Mouse (Mus musculus) kidney, postnatal 0 days (tissue): ENCODE data around the gene Zfp866. TPM values are rescaled to one million over a fixed set of nuclear protein-coding genes. Genes with fewer than 3 reads are reported as not detected.

ENCODE experiments used
- ATAC-seq: fragments of 200-750 bp; cut with Nextera tagmentation; replicated peaks from 2 replicates; pipeline ENCODE4 v1.8.0; 2017; ENCODE audit warnings: low read depth, moderate number of reproducible peaks, moderate TSS enrichment, moderate library complexity; ENCODE audit not compliant: low FRiP score
- DNase-seq: peaks from one replicate; pipeline ENCODE4 v3.0.0-alpha.2; 2016; ENCODE audit warnings: low spot score
- H3K27ac ChIP-seq: fragments of 300-500 bp; sonication (generic); 2 replicates; pipeline ENCODE4 v1.5.1; 2014; ENCODE audit warnings: mild to moderate bottlenecking
- H3K27me3 ChIP-seq: fragments of 300-500 bp; sonication (generic); 2 replicates; pipeline ENCODE4 v1.6.1; 2014; ENCODE audit warnings: low read length, mixed read lengths; ENCODE audit not compliant: insufficient read depth
- H3K36me3 ChIP-seq: fragments of 300-500 bp; sonication (generic); 2 replicates; pipeline ENCODE4 v1.6.1; 2014; ENCODE audit warnings: low read length, mixed read lengths; ENCODE audit not compliant: insufficient read depth
- H3K4me1 ChIP-seq: fragments of 300-500 bp; sonication (generic); replicated peaks from 2 replicates; pipeline ENCODE4 v1.6.1; 2014; ENCODE audit warnings: antibody characterized with exemption, low read length, mixed read lengths; ENCODE audit not compliant: insufficient read depth
- H3K4me2 ChIP-seq: fragments of 300-500 bp; sonication (generic); 2 replicates; pipeline ENCODE4 v1.6.1; 2014; ENCODE audit warnings: mild to moderate bottlenecking, low read length, moderate library complexity, mixed read lengths
- H3K4me3 ChIP-seq: fragments of 300-500 bp; sonication (generic); replicated peaks from 2 replicates; pipeline ENCODE4 v1.5.1; 2014; ENCODE audit warnings: low read depth, low read length
- H3K9ac ChIP-seq: fragments of 300-500 bp; sonication (generic); 2 replicates; pipeline ENCODE4 v1.6.1; 2014; ENCODE audit warnings: low read depth, low read length
- H3K9me3 ChIP-seq: fragments of 300-500 bp; sonication (generic); replicated peaks from 2 replicates; pipeline ENCODE4 v1.6.1; 2016; ENCODE audit warnings: low read length, inconsistent platforms, mixed read lengths
- CTCF ChIP-seq: IDR thresholded peaks from 2 replicates; pipeline ENCODE4 v1.5.1; 2016; ENCODE audit warnings: antibody characterized with exemption, low read depth, mild to moderate bottlenecking, moderate library complexity
- whole genome bisulfite sequencing: fragments of 180-500 bp; shearing (Covaris S2); extraction: QIAGEN DNeasy Blood & Tissue Kit; methylation state at CpG from one replicate; pipeline ENCODE4 v1.1.7; 2014; 5-methylcytosine and 5-hydroxymethylcytosine counted together
- polyA plus RNA-seq: library from polyadenylated mRNA; unstranded; fragments of >200 nt; fragmentation: Nextera tagmentation; extraction: Ambion mirVana; gene quantifications from 2 replicates; pipeline ENCODE4 v1.2.1, GENCODE M21; 2015

Zfp866 gene
- polyA plus RNA-seq, 1 experiment from 2014 or later: 14.7 TPM

DNA sequence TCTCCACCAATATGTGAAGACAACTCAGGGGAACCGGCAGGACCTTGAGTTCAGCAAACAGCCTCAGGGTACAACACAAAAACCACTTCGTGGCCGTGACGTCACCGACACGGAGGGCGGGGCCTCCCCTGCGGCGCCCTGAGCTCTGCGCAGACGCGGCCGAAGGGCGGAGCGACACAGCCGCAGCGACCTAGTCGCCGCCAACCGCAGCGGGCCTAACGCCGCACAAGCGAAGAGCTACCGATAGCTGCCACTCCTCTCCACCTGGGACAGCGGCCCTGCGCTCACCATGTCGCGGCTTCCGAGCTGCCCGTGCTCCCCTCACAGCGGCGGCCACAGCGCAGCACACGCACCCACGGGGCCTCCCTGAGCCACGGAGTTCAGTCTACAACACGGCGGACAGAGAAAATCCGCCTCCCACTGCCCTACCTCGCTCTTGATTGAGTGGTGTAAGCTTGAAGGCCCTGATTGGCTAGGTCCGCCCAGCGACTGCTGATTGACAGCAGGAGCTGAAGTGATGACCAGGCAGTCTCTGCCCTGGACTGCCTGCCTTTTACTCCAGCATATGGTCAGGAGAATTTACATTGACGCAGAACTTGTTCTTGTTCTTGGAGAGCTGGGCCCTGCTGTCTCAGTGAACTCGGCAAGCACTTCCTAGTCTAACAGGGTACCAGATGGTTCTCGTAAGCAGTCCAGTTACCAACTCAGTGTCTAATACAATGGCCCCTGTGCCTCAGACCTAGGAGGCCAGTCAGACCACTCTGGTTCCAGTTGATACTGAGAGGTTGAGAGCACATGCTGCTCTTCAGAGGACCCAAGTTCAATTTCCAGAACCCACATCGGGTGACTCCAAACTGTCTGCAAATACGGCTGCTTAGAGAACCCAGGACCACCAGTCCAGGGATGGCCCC lies 41.2 kb downstream of the Zfp866 start, which contains the start of gene Zfp963:
Gene Zfp963 (minus strand): TSS at position 427 of the 911 bp plus-strand sequence.
- no peak; the same call in 1 of the 2 replicates for TF ChIP-seq CTCF
- Histone ChIP-seq H3K4me3 (peak within 1 kb of the TSS; percentile 58), H3K27ac (peak within 1 kb of the TSS; percentile 98), H3K9ac (peak within 1 kb of the TSS; percentile 87), H3K4me2 (peak within 1 kb of the TSS; percentile 56), H3K36me3 (no peaks in the 10 kb centered on the region), H3K9me3 (no peaks in the 10 kb centered on the region), H3K27me3 (no peaks in the 10 kb centered on the region), H3K4me1 (0 out of 2 replicates have a peak, but pooled peaks cover 3% of the 10 kb centered on the region)
- ATAC-seq (peak; percentile 100), DNase-seq (peak; percentile 96)
- 3% methylated on average over 48 of the region's 48 CpGs for WGBS

- no peaks in the 10 kb centered on the region for H3K4me1 ChIP-seq
- no peak overlapping the region for H3K27ac ChIP-seq
- 0 out of 2 replicates have a peak, but pooled peaks cover 5% of the 10 kb centered on the region for H3K36me3 ChIP-seq
- ATAC-seq (no peak), DNase-seq (no peak)
- no peaks in the 10 kb centered on the region for H3K9me3 ChIP-seq
- H3K4me3 ChIP-seq: no peak overlapping the region
- H3K9ac ChIP-seq: no peak overlapping the region
- no peak for TF ChIP-seq CTCF
- H3K4me2 ChIP-seq: no peak overlapping the region
- 83% methylated on average over 2 of the region's 2 CpGs for WGBS
- no peaks in the 10 kb centered on the region for H3K27me3 ChIP-seq
Observed at GRCm38 (mm10) chr8:69741231-69741630, 49.7 kb downstream of the Zfp866 start.

DNA sequence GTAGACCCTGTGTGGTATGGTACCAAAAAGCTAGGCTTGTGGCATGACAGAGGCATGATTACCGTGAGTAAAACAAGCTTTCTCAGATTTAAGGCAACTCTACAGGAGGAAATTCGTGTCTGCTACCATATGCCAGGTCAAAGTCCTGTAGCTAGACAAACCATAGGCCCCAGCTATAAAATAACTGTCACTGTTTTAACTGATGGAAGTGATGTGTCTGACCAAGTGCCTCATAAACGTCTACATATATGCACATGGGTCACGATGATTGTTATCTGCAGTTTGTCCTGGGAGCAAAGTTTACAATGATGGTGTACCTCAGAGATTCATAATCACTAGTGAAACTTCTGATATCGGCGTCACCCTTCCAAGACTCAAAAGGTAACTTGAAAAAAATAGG lies 50.2 kb downstream of the Zfp866 start:
- no peak for TF ChIP-seq CTCF
- no peaks in the 10 kb centered on the region for H3K27me3 ChIP-seq
- no peak overlapping the region for H3K4me2 ChIP-seq
- no peak for DNase-seq
- no peaks in the 10 kb centered on the region for H3K9me3 ChIP-seq
- 0 out of 2 replicates have a peak, but pooled peaks cover 5% of the 10 kb centered on the region for H3K36me3 ChIP-seq
- WGBS: 83% methylated on average over 6 of the region's 6 CpGs
- no peaks in the 10 kb centered on the region for H3K4me1 ChIP-seq
- H3K9ac ChIP-seq: no peak overlapping the region
- H3K27ac ChIP-seq: no peak overlapping the region
- no peak for ATAC-seq
- H3K4me3 ChIP-seq: no peak overlapping the region

- DNase-seq (no peak), ATAC-seq (no peak)
- WGBS: 83% methylated on average over 1 of the region's 1 CpGs
- no peak overlapping the region for H3K4me2 ChIP-seq
- H3K27ac ChIP-seq: no peak overlapping the region
- no peak overlapping the region for H3K4me3 ChIP-seq
- no peak overlapping the region for H3K9ac ChIP-seq
- no peaks in the 10 kb centered on the region for H3K4me1 ChIP-seq
- H3K27me3 ChIP-seq: no peaks in the 10 kb centered on the region
- TF ChIP-seq CTCF: no peak
- H3K9me3 ChIP-seq: no peaks in the 10 kb centered on the region
- no peaks in the 10 kb centered on the region for H3K36me3 ChIP-seq
Observed at GRCm38 (mm10) chr8:69735495-69735894, 55.5 kb downstream of the Zfp866 start.

- no peak overlapping the region for H3K9ac ChIP-seq
- peak overlapping the region; percentile 42 for H3K4me2 ChIP-seq
- 0 out of 2 replicates have a peak overlapping the region, but pooled peaks have one; percentile 1 for H3K27ac ChIP-seq
- 0 out of 2 replicates have a peak, but pooled peaks cover 5% of the 10 kb centered on the region for H3K4me1 ChIP-seq
- 45% methylated on average over 5 of the region's 5 CpGs for WGBS
- 0 out of 2 replicates have a peak, but pooled peaks cover 3% of the 10 kb centered on the region for H3K36me3 ChIP-seq
- TF ChIP-seq CTCF: no peak
- DNase-seq (no peak), ATAC-seq (no peak; the same call in 1 of the 2 replicates)
- H3K9me3 ChIP-seq: no peaks in the 10 kb centered on the region
- no peak overlapping the region; the same call in 1 of the 2 replicates for H3K4me3 ChIP-seq
- H3K27me3 ChIP-seq: no peaks in the 10 kb centered on the region
Observed at GRCm38 (mm10) chr8:69717232-69717580, 73.8 kb downstream of the Zfp866 start.

DNA sequence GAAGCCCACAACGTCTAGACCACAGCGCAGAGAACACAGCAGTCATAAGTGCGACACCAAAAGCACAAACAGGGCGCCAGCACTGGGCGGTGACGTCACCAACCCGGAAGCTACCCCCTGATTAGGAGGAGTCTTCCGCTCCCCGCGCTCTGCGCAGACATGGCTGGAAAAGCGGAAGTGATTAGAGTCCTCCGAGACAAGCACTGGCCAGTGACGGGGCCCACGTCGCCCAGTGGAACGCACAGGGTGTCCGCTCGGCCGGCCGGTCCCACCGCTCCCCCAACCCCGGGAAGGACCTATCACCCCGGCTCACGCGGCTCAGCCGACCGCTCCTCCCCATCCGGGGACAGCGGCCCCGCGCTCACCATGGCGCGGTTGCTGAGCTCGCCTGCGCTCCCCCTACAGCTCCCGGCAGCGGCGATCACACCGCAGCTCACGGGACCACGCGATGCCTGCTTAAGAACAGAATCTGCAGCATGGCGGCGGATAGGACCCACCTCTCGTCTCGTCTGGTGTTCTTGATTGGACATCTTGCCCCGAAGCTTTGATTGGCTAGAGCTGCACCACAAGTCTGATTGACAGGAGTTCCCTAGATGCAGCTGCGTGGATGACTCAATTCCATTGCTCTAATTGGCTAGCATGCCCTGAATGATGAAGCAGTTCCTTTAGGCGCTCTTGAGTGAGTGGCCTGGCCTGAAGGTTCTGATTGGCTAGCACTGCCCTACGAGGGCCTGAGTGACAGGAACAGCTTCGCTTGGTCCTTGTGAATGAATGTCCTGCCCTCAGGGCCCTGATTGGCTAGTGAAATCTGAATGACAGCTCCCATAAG lies 74.4 kb downstream of the Zfp866 start:
- TF ChIP-seq CTCF: no peak
- ATAC-seq (peak; percentile 99), DNase-seq (peak; percentile 100)
- Histone ChIP-seq H3K27me3 (no peaks in the 10 kb centered on the region), H3K9me3 (no peaks in the 10 kb centered on the region), H3K4me1 (0 out of 2 replicates have a peak, but pooled peaks cover 5% of the 10 kb centered on the region), H3K36me3 (0 out of 2 replicates have a peak, but pooled peaks cover 3% of the 10 kb centered on the region), H3K4me3 (peak overlapping the region; percentile 93), H3K9ac (peak overlapping the region; percentile 98), H3K27ac (peak overlapping the region; percentile 100), H3K4me2 (peak overlapping the region; percentile 56)
- under 1% methylated on average over 52 of the region's 52 CpGs for WGBS
